In the genomic region with DNA sequence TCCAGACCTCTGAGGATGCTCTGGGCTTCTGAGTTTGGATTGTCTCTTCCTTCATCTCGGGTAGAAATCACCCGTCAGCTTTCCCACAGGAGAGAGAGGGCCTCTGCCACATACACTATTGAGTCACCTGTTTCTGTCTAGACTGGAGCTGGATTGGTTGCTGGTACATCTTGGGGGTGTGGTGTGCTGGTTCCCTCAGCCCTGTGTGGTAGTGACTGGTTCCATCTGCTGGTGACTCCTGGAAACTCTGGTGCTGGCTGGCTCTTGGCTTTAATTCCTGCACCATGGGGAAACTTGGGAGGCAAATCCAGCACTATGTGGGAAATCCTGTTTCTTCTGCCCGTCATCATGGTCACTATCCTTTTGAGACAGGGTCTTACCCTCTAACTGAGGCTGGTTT, we compare ENCODE assay signal across 9 mouse cellular contexts. TPM values are rescaled to one million over a fixed set of nuclear protein-coding genes. Genes with fewer than 3 reads are reported as not detected.
A peak's percentile ranks its signal among the peaks of the same experiment; 100 is the strongest.
DNase-seq lines count a peak whose midpoint lies in the region; ATAC-seq lines count a peak whose summit lies in the region.
"Had no signal": no experiment of that assay in that cellular context is flagged by ENCODE, and none has a peak within 500 bp of the region (broad histone marks: within the 10 kb centered on the region; RNA-seq: fewer than 3 reads in every experiment).

No protein-coding gene starts in this region.

- WGBS in limb, embryonic 12.5 days, result 33% methylated on average over 3 of the region's 3 CpGs

- ATAC-seq in limb, embryonic 12.5 days (ENCODE audit: insufficient number of reproducible peaks, insufficient read depth, low FRiP score, low TSS enrichment, low read depth), result peak; percentile 29; the same call in 1 of the 2 replicates

- no peaks in the 10 kb centered on the region for H3K27me3 ChIP-seq in limb, embryonic 12.5 days

- no peak overlapping the region for H3K4me2 ChIP-seq in limb, embryonic 12.5 days

- H3K4me3 ChIP-seq in limb, embryonic 12.5 days (replicated peaks), result no peak overlapping the region

- peaks cover 18% of the 10 kb centered on the region for H3K4me1 ChIP-seq in limb, embryonic 12.5 days (replicated peaks)

- no peak overlapping the region for H3K27ac ChIP-seq in limb, embryonic 12.5 days

- DNase-seq in urinary bladder, postnatal 25 days (ENCODE audit: low spot score), result peak; percentile 27
- no peak for DNase-seq in urinary bladder, adult 2 months (ENCODE audit: low spot score)
- DNase-seq in cerebellum, postnatal 10 days, result peak; percentile 71 to 75
- DNase-seq in frontal cortex, postnatal 14 days (ENCODE audit: low spot score in 2 of 2), result peak; percentile 24
- peak; percentile 28 to 64 for DNase-seq in kidney, adult 8-10 months
- DNase-seq in right cerebral cortex, postnatal 36 days (ENCODE audit: low spot score in 2 of 2), result peak; percentile 22 to 32
- no peak for DNase-seq in B cell, adult 2 months

- H3K9me3 ChIP-seq in limb, embryonic 12.5 days, result no peaks in the 10 kb centered on the region

- H3K36me3 ChIP-seq in limb, embryonic 12.5 days, result no peaks in the 10 kb centered on the region

- H3K9ac ChIP-seq in limb, embryonic 12.5 days (replicated peaks), result no peak overlapping the region

RNA-seq across cellular contexts. Expression of a gene that starts 24.3 kb away (rescaled TPM):
- not detected in 2 replicates for polyA plus RNA-seq in urinary bladder, adult 2 months (2012; rRNA removed)
- polyA plus RNA-seq in limb, embryonic 12.5 days (2016; fragmentation: Nextera tagmentation; extraction: Ambion mirVana), result not detected in 2 replicates
- polyA plus RNA-seq: large intestine, adult 2 months had no signal

RNA-seq across cellular contexts. Expression of a gene that starts 38.0 kb away (rescaled TPM):
- polyA plus RNA-seq in urinary bladder, adult 2 months (2012; rRNA removed), result 4.0 and 7.9 TPM in 2 replicates
- polyA plus RNA-seq in limb, embryonic 12.5 days (2016; fragmentation: Nextera tagmentation; extraction: Ambion mirVana), result 43.6 and 46.2 TPM in 2 replicates

Comparison
In these comparisons a context has a peak if more than half of its experiments do, and no peak if none do; other contexts are left out.
1. DNase-seq: peak in urinary bladder, postnatal 25 days (single experiment), cerebellum, postnatal 10 days (2 of 2), frontal cortex, postnatal 14 days (2 of 2), kidney, adult 8-10 months (2 of 2) and right cerebral cortex, postnatal 36 days (2 of 2); none in urinary bladder, adult 2 months (single experiment) and B cell, adult 2 months (0 of 2).